Mouse (Mus musculus) small intestine, adult 2 months (tissue): ENCODE measurements around the gene Acadvl. TPM values are rescaled to one million over a fixed set of nuclear protein-coding genes. Genes with fewer than 3 reads are reported as not detected.
A peak's percentile ranks its signal among the peaks of the same experiment; 100 is the strongest.

Experiments used
- H3K27ac ChIP-seq: fragments of 200-500 bp; 2 replicates; pipeline ENCODE4 v1.5.1; 2012; ENCODE audit warnings: low read depth, low read length, control low read depth, inconsistent platforms; ENCODE audit not compliant: insufficient read depth
- H3K27me3 ChIP-seq: fragments of 200-500 bp; 2 replicates; pipeline ENCODE4 v1.6.1; 2012; ENCODE audit warnings: mild to moderate bottlenecking, moderate library complexity, low read length, inconsistent platforms; ENCODE audit not compliant: control insufficient read depth, insufficient read depth
- H3K36me3 ChIP-seq: fragments of 200-500 bp; 2 replicates; pipeline ENCODE4 v1.6.1; 2012; ENCODE audit warnings: mild to moderate bottlenecking, low read length, control low read depth, inconsistent platforms; ENCODE audit not compliant: control insufficient read depth, insufficient read depth
- H3K4me1 ChIP-seq: fragments of 200-500 bp; 2 replicates; pipeline ENCODE4 v1.6.1; 2012; ENCODE audit warnings: low read length, inconsistent platforms, mixed read lengths; ENCODE audit not compliant: control insufficient read depth, insufficient read depth, insufficient read length
- H3K4me3 ChIP-seq: fragments of 200-500 bp; 2 replicates; pipeline ENCODE4 v1.5.1; 2012; ENCODE audit warnings: low read depth, mild to moderate bottlenecking, control low read depth, inconsistent platforms, low read length, moderate library complexity
- CTCF ChIP-seq: fragments of 200-500 bp; IDR thresholded peaks from 2 replicates; pipeline ENCODE4 v1.5.1; 2012; ENCODE audit warnings: low read depth, mild to moderate bottlenecking, control low read depth, inconsistent platforms, low read length, moderate library complexity, mixed read lengths; ENCODE audit not compliant: insufficient replicate concordance, insufficient read length; ENCODE audit errors: extremely low read depth
- POLR2A ChIP-seq: fragments of 200-500 bp; IDR thresholded peaks from 2 replicates; pipeline ENCODE4 v1.6.1; 2012; ENCODE audit warnings: low read depth, mild to moderate bottlenecking, control low read depth, inconsistent platforms, low read length, moderate library complexity
- WGBS: fragments of 180-500 bp; shearing (Covaris S2); methylation state at CpG from one replicate; pipeline ENCODE4 v1.1.7; 2018; 5-methylcytosine and 5-hydroxymethylcytosine counted together
- polyA plus RNA-seq: library from polyadenylated mRNA; depleted of rRNA; stranded (reverse); fragments of >200 nt; gene quantifications from 2 replicates; pipeline ENCODE4 v1.2.3, GENCODE M21; 2012

Gene Acadvl
- polyA plus RNA-seq, 1 experiment: 109 TPM

DNA sequence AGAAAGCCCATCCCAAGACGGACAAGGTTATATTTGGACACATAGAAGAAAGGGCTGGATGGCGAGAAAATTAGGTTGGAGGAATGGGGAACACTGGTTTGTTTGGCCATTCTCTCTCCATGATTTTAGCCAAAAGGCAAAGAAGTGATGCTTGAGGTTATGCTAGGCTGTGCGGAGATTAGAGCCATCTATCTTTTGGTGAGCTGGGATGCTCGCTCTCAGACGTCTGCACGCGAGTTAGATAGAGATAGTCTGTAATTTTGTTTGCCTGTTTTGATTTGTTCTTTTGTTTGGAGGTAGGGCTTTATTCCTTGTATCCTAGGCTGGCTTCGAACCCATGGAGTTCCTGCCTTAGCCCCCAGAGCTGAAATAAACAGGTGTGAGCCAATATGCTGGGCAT lies 14.1 kb downstream of the Acadvl start:
- Histone ChIP-seq H3K27ac (peak overlapping the region; percentile 72; the same call in 1 of the 2 replicates), H3K4me3 (peak overlapping the region; percentile 77), H3K36me3 (peaks cover 25% of the 10 kb centered on the region), H3K27me3 (no peaks in the 10 kb centered on the region), H3K4me1 (peaks cover 6% of the 10 kb centered on the region; the same call in 1 of the 2 replicates)
- 13% methylated on average over 8 of the region's 8 CpGs for WGBS
- TF ChIP-seq POLR2A: no peak
- no peak for TF ChIP-seq CTCF

DNA sequence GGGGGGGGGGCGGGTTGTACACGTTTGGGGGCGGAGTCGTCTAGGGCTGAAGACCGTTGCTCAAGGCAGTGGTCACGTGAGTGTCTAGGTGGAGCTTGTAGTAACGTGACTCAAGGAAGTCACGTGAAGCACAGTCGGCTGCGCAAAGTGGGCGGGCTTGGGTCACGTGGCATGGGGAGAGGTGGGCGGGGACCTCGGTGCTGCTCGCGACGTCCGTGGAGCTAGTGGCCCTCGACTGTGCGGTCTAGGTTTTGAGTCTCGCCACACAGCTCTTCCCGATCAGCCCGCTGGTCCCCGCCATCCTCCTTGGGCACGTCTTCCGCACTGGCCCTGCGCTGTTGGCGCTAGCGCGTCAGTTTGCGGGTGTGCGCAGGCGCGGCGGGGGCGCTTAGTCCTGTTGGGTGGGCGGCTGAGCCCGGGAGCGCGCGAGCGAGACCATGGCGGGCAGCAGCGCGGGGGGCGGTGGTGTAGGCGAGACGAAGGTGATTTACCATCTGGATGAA lies 14.8 kb downstream of the Acadvl start, which contains the start of gene Dvl2:
Gene Dvl2 (plus strand): TSS at position 200 of the 503 bp plus-strand sequence.
- Histone ChIP-seq H3K36me3 (peaks cover 21% of the 10 kb centered on the region), H3K27ac (peak within 1 kb of the TSS; percentile 72), H3K4me1 (peaks cover 6% of the 10 kb centered on the region; the same call in 1 of the 2 replicates), H3K27me3 (no peaks in the 10 kb centered on the region), H3K4me3 (peak within 1 kb of the TSS; percentile 77)
- peak; percentile 63; the same call in 1 of the 2 replicates for TF ChIP-seq POLR2A
- no peak for TF ChIP-seq CTCF
- 1% methylated on average over 48 of the region's 48 CpGs for WGBS

DNA sequence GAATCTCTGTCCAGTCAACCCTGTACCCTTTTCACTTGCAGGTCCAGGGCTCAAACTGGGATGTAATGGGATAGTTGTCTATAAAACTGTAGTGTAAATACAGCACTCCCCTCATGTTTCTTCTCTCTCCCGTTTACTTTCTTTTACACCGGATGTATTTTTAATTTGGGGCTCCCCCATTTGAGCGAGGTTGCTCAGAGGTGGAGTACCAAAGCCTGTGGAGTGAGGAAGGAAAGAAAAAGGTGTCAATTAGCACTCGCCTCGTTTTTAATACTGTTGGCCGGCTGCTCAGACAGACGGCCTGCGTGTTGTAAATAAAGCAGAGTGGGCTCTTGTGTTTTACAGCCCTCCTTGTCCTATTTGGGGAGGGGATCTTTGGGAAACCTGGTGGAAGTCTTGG lies 15.5 kb downstream of the Acadvl start:
- H3K4me1 ChIP-seq: peaks cover 6% of the 10 kb centered on the region; the same call in 1 of the 2 replicates
- no peaks in the 10 kb centered on the region for H3K27me3 ChIP-seq
- TF ChIP-seq CTCF (no peak), POLR2A (no peak)
- H3K4me3 ChIP-seq: no peak overlapping the region
- H3K27ac ChIP-seq: no peak overlapping the region
- peaks cover 23% of the 10 kb centered on the region for H3K36me3 ChIP-seq
- WGBS: 72% methylated on average over 8 of the region's 8 CpGs

DNA sequence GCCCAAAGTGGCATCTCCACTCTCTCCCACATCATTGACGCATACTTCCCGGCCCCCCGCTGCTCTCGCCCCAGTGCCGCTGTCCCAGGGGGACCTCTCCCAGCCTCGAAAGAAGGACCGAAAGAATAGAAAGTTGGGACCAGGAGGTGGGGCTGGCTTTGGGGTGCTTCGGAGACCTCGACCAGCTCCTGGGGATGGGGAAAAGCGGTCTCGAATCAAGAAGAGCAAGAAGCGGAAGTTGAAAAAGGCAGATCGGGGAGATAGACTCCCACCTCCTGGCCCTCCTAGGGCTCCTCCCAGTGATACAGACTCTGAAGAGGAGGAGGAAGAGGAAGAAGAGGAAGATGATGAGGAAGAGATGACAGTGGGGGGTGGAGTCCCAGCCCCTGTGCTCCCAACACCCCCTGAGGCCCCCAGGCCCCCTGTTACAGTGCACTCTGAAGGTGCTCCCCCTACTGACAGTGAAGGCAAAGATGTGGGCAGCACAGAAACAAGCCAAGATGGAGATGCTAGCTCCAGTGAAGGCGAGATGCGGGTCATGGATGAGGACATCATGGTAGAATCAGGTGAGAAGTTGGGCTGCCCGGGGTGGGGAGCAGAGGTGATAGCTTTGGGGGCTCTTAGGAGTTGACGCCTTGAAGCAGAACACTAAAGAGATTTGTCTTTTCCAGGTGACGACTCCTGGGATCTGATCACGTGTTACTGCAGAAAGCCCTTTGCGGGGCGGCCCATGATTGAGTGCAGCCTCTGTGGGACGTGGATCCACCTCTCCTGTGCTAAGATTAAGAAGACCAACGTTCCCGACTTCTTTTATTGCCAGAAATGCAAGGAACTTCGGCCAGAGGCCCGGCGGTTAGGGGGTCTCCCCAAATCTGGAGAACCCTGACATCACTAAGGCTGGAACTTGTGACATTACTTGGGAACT lies 16.4 kb downstream of the Acadvl start:
- TF ChIP-seq CTCF (peak; percentile 11; the same call in 1 of the 2 replicates), POLR2A (no peak)
- H3K27ac ChIP-seq: no peak overlapping the region
- 92% methylated on average over 27 of the region's 27 CpGs for WGBS

DNA sequence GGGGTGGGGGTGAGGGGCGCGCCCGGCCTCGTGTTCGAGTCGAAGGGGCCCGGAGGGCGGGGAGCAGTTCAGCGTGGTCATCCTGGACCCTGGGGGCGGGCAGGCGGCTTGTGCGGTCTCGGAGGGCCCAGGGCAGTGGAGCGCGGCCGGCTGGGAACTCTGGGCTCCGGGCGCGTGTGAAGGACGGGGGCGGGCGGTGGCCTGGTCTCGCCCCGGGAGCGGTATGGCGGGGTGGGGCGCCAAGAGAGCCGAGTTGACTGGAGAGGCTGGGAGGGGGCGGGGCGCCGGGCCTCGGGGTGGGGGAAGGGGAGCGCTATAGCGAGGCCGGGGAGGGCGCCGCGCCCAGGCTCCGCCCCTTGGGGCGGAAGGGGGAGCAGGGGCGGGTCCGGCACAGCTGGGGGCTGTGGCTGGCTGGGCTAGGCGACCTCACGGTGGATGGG lies 18.1 kb downstream of the Acadvl start:
- peaks cover 38% of the 10 kb centered on the region for H3K36me3 ChIP-seq
- peaks cover 10% of the 10 kb centered on the region for H3K4me1 ChIP-seq
- 1% methylated on average over 38 of the region's 44 CpGs for WGBS
- no peaks in the 10 kb centered on the region for H3K27me3 ChIP-seq
- peak overlapping the region; percentile 82 for H3K27ac ChIP-seq
- TF ChIP-seq POLR2A (peak; percentile 92), CTCF (no peak)
- peak overlapping the region; percentile 91 for H3K4me3 ChIP-seq

More for the DNA sequence above, 16.4 kb downstream of the Acadvl start:
- Histone ChIP-seq H3K4me1 (peaks cover 6% of the 10 kb centered on the region; the same call in 1 of the 2 replicates), H3K27me3 (no peaks in the 10 kb centered on the region), H3K36me3 (peaks cover 30% of the 10 kb centered on the region), H3K4me3 (no peak overlapping the region)

DNA sequence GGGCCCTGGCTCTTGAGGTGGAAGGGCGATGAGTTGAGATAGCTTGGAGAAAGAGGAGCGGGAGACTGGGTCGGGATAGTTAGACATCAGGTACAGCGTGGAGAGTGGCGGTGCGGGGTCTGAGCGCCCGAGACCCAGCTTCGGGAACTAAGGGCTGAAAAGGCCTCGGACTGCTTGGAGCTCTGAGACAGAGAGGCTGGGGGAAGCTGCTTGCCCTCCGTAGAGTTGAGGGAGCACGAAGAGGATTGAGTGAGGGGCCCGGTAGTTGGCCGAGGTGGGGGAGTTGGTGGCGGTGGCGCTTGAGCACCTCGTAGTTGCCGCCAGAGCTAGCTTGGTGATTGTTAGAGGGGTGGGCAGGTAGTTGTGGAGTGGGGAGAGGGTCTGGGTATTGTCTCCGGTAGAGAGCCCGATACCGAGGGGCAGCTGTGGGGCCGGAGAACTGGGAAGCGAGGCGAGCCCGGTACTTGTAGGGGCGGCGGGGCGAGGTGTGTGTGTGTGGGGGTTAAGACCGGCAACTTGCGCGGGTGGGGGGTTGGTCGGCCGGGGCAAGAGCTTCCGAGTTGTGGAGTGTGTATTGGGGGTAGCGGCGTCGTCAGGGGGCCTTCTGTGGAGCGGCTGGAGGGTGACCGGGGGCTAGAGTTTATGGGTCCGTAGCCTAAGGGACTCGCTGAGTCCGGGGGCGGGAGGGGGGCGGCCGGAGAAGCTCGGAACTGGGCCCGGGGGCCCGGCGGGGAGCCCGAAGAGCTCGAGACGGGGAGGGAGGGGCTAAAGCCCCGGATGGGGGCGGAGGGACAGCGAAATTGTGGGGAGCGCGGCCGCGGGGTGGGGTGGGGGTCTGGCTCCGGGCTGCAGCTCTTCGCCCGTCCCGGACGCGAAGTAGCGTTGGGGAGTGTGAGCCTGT lies 18.8 kb downstream of the Acadvl start:
- H3K4me1 ChIP-seq: peaks cover 9% of the 10 kb centered on the region
- H3K36me3 ChIP-seq: peaks cover 38% of the 10 kb centered on the region
- H3K27me3 ChIP-seq: no peaks in the 10 kb centered on the region
- H3K4me3 ChIP-seq: peak overlapping the region; percentile 91
- under 1% methylated on average over 65 of the region's 66 CpGs for WGBS
- TF ChIP-seq CTCF (no peak), POLR2A (no peak)
- H3K27ac ChIP-seq: peak overlapping the region; percentile 89
